Mouse (Mus musculus): ENCODE data around the gene Ctsl.

The Ctsl gene

GRCm38 (mm10) chr13:64370173-64370940 lies at the start of gene Ctsl:
TSS of gene Ctsl (minus strand) at chr13:64370890.
- DNase-seq (ENCODE audit: low spot score) = peak; percentile 84

- no peak for DNase-seq (ENCODE audit: low spot score)
These were observed 46.4 kb upstream of the Ctsl start for GRCm38 (mm10) chr13:64416955-64417601.

GRCm38 (mm10) chr13:64415659-64416058 lies 45.0 kb upstream of the Ctsl start:
- DNase-seq (ENCODE audit: low spot score) = no peak

- DNase-seq (ENCODE audit: low spot score) = no peak
These were observed 42.1 kb upstream of the Ctsl start for GRCm38 (mm10) chr13:64412752-64413257.

- no peak for DNase-seq (ENCODE audit: low spot score)
These were observed 40.6 kb upstream of the Ctsl start for GRCm38 (mm10) chr13:64411282-64411681.

- no peak for DNase-seq (ENCODE audit: low spot score)
These were observed 39.9 kb upstream of the Ctsl start for GRCm38 (mm10) chr13:64410604-64411003.

- DNase-seq (ENCODE audit: low spot score) = no peak
These were observed 37.3 kb upstream of the Ctsl start for GRCm38 (mm10) chr13:64407992-64408391.

- no peak for DNase-seq (ENCODE audit: low spot score)
These were observed 34.9 kb upstream of the Ctsl start for GRCm38 (mm10) chr13:64405550-64405949.

GRCm38 (mm10) chr13:64403519-64403918 lies 32.8 kb upstream of the Ctsl start:
- no peak for DNase-seq (ENCODE audit: low spot score)

GRCm38 (mm10) chr13:64402951-64403460 lies 32.3 kb upstream of the Ctsl start:
- no peak for DNase-seq (ENCODE audit: low spot score)

- DNase-seq (ENCODE audit: low spot score) = peak; percentile 4
These were observed 31.8 kb upstream of the Ctsl start for GRCm38 (mm10) chr13:64402504-64402949.

- DNase-seq (ENCODE audit: low spot score) = no peak
These were observed 31.3 kb upstream of the Ctsl start for GRCm38 (mm10) chr13:64402006-64402405.

- DNase-seq (ENCODE audit: low spot score) = no peak
These were observed 30.2 kb upstream of the Ctsl start for GRCm38 (mm10) chr13:64400801-64401361.

GRCm38 (mm10) chr13:64399906-64400305 lies 29.2 kb upstream of the Ctsl start:
- DNase-seq (ENCODE audit: low spot score) = no peak

GRCm38 (mm10) chr13:64398065-64398464 lies 27.4 kb upstream of the Ctsl start:
- DNase-seq (ENCODE audit: low spot score) = no peak

- DNase-seq (ENCODE audit: low spot score) = no peak
These were observed 26.3 kb upstream of the Ctsl start for GRCm38 (mm10) chr13:64396979-64397378.

GRCm38 (mm10) chr13:64388415-64388814 lies 17.7 kb upstream of the Ctsl start:
- no peak for DNase-seq (ENCODE audit: low spot score)

- DNase-seq (ENCODE audit: low spot score) = no peak
These were observed 15.4 kb upstream of the Ctsl start for GRCm38 (mm10) chr13:64386048-64386447.

GRCm38 (mm10) chr13:64384937-64385336 lies 14.2 kb upstream of the Ctsl start:
- DNase-seq (ENCODE audit: low spot score) = no peak

- no peak for DNase-seq (ENCODE audit: low spot score)
These were observed 9.6 kb upstream of the Ctsl start for GRCm38 (mm10) chr13:64380251-64380650.

GRCm38 (mm10) chr13:64378601-64379000 lies 7.9 kb upstream of the Ctsl start:
- DNase-seq (ENCODE audit: low spot score) = no peak

- no peak for DNase-seq (ENCODE audit: low spot score)
These were observed 5.8 kb upstream of the Ctsl start for GRCm38 (mm10) chr13:64376472-64376871.

GRCm38 (mm10) chr13:64375160-64375559 lies 4.5 kb upstream of the Ctsl start:
- DNase-seq (ENCODE audit: low spot score) = no peak

Data from spleen, adult 12 weeks (tissue).